Mouse (Mus musculus) gastrocnemius, adult 2 months (tissue): ENCODE results near the gene Ank. TPM values are rescaled to one million over a fixed set of nuclear protein-coding genes. Genes with fewer than 3 reads are reported as not detected.

Experiments
- DNase-seq: peaks from one replicate; pipeline ENCODE4 v3.0.0; 2022
- H3K27ac ChIP-seq: fragments of 200-600 bp; 2 replicates; pipeline ENCODE4 v1.8.1; 2022; ENCODE audit warnings: mild to moderate bottlenecking
- H3K4me3 ChIP-seq: fragments of 200-600 bp; 2 replicates; pipeline ENCODE4 v1.8.1; 2022; ENCODE audit warnings: mild to moderate bottlenecking, moderate library complexity
- CTCF ChIP-seq: fragments of 200-600 bp; IDR thresholded peaks from 2 replicates; pipeline ENCODE4 v1.8.1; 2022; ENCODE audit warnings: antibody characterized with exemption, mild to moderate bottlenecking, moderate library complexity
- intact Hi-C: fragments of 180-260 bp; cut with DNase I; formaldehyde crosslinking; loops from one replicate; pipeline ENCODE4 v1.15.1; 2025
- total RNA-seq, 2 experiments: library from RNA; stranded (reverse); gene quantifications; 2 replicates each; pipeline ENCODE4 v1.2.3; 2021

Gene Ank
- total RNA-seq, 2 experiments from 2014 or later = 134 to 142 TPM

- no peak for TF ChIP-seq CTCF
- intact Hi-C loops = no loop called here
- no peak for DNase-seq
Observed at GRCm38 (mm10) chr15:27609554-27609953, 143.1 kb downstream of the Ank start.

GRCm38 (mm10) chr15:27612533-27613221 lies 146.2 kb downstream of the Ank start:
- intact Hi-C loops = loop anchor here (2.0 kb wide), 1 partner anchor 288 kb away; no protein-coding TSS in a partner anchor
- peak; percentile 65 for DNase-seq
- no peak overlapping the region for H3K27ac ChIP-seq
- H3K4me3 ChIP-seq = no peak overlapping the region
- TF ChIP-seq CTCF = peak; percentile 86

More at GRCm38 (mm10) chr15:27609554-27609953, 143.1 kb downstream of the Ank start:
- H3K27ac ChIP-seq = no peak overlapping the region
- no peak overlapping the region for H3K4me3 ChIP-seq

GRCm38 (mm10) chr15:27613255-27613654 lies 146.8 kb downstream of the Ank start:
- intact Hi-C loops = loop anchor here (2.0 kb wide), 1 partner anchor 288 kb away; no protein-coding TSS in a partner anchor
- no peak for TF ChIP-seq CTCF
- no peak overlapping the region for H3K27ac ChIP-seq
- H3K4me3 ChIP-seq = no peak overlapping the region
- DNase-seq = no peak

GRCm38 (mm10) chr15:27616159-27616558 lies 149.7 kb downstream of the Ank start:
- peak overlapping the region; percentile 84 for H3K27ac ChIP-seq
- H3K4me3 ChIP-seq = 0 out of 2 replicates have a peak overlapping the region, but pooled peaks have one; percentile 1
- TF ChIP-seq CTCF = peak; percentile 31; the same call in 1 of the 2 replicates
- peak; percentile 92 for DNase-seq
- intact Hi-C loops = no loop called here

- DNase-seq = no peak
- no peak overlapping the region for H3K4me3 ChIP-seq
- peak overlapping the region; percentile 84 for H3K27ac ChIP-seq
- no peak for TF ChIP-seq CTCF
- intact Hi-C loops = no loop called here
Observed at GRCm38 (mm10) chr15:27617227-27617626, 150.8 kb downstream of the Ank start.

DNA sequence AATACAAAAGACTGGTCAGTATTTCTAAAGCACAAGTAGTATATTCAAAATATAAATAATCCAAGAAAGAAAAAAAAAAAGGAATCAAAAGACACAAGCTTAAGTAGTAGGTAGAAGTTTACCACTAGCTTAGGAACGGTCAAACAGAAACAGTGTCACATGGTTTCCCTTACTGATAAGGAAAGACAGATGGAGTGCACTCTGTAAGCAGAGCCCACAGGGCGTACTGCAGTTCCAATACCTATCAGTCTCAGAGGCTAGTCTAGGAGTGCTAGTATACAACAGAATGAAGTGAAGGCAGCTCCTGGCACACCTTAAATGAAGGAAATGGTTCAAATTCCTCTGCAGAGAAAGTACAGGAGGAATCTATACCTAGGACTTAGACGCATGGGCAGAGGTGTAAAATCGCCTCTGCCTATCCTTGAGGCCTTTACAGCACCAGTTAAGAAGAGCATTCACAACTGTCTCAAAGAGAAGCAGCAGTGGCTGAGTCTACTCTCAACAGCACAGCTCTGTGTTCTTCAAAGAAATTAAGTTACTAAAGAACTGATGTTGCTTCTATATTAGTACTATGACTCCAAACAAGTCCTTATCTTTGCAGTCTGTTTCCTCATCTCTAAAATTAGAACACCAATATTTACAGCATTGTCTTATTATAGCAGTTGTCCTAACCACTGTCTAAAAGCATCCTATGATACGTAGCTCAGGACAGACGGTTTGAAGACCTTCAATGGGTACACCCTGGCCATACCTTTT lies 152.5 kb downstream of the Ank start:
- H3K27ac ChIP-seq = peak overlapping the region; percentile 84
- TF ChIP-seq CTCF = no peak
- no peak for DNase-seq
- no peak overlapping the region for H3K4me3 ChIP-seq
- intact Hi-C loops = no loop called here

GRCm38 (mm10) chr15:27619683-27620082 lies 153.2 kb downstream of the Ank start:
- intact Hi-C loops = no loop called here
- Histone ChIP-seq H3K4me3 (no peak overlapping the region), H3K27ac (peak overlapping the region; percentile 80)
- TF ChIP-seq CTCF = no peak
- DNase-seq = no peak

DNA sequence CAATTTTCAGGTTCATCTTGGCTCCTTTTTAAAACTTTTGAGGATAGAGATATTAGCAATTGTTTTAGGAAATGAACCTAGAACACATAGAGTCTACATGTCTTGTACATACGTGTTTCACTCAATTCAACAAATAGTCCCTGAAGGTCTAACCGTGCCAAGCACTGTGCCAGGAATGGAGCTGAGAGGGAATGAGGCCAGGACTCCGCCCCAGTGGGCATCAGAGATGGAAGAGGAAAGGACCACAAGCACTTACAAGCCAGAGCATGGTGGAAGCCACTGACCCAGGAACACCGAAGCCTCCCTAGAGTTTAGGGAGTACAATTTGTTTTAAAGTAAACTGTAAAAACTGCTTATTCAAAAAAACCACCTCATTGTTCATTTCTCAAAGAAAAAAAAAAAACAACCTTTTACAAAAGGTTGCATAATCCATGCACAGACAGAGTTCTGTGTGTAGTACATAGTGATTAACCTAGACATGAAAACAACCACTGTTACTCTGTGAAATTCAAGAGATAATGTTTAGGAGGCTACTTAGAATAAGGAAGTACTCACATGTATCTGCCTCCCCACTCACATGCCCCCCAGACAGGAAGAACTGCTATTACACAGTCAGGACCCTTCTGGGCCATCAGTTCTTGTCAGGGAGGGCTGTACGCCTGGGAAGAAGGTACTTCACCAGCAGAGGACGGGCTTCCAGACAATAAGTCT lies 154.2 kb downstream of the Ank start:
- DNase-seq = no peak
- Histone ChIP-seq H3K4me3 (no peak overlapping the region), H3K27ac (peak overlapping the region; percentile 44)
- intact Hi-C loops = no loop called here
- TF ChIP-seq CTCF = no peak

DNA sequence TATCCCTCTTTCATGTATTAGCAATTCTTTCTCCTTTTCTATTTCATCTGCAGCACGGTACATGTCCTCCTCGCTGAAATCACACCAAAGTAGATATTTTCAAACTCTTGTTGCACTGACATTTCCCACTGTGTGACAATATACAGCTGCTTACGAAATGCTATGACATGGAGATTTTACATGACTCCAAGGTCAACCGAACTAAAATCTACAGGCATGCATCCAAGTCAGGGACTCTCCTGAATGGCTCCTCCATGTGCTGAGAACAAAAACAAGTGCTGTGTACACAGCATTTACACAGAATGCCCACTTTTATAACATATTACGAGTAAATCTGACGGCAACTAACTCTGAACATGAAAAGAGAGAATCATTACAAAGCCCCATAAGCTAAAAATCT lies 156.8 kb downstream of the Ank start:
- peak overlapping the region; percentile 84; the same call in 1 of the 2 replicates for H3K27ac ChIP-seq
- no peak overlapping the region for H3K4me3 ChIP-seq
- intact Hi-C loops = no loop called here
- no peak for TF ChIP-seq CTCF
- DNase-seq = no peak

GRCm38 (mm10) chr15:27625014-27625889 lies 158.8 kb downstream of the Ank start:
- intact Hi-C loops = no loop called here
- no peak for DNase-seq
- Histone ChIP-seq H3K27ac (peak overlapping the region; percentile 84), H3K4me3 (no peak overlapping the region)
- TF ChIP-seq CTCF = no peak

- Histone ChIP-seq H3K27ac (peak overlapping the region; percentile 84), H3K4me3 (no peak overlapping the region)
- no peak for TF ChIP-seq CTCF
- no peak for DNase-seq
- intact Hi-C loops = no loop called here
Observed at GRCm38 (mm10) chr15:27625890-27626255, 159.4 kb downstream of the Ank start.

DNA sequence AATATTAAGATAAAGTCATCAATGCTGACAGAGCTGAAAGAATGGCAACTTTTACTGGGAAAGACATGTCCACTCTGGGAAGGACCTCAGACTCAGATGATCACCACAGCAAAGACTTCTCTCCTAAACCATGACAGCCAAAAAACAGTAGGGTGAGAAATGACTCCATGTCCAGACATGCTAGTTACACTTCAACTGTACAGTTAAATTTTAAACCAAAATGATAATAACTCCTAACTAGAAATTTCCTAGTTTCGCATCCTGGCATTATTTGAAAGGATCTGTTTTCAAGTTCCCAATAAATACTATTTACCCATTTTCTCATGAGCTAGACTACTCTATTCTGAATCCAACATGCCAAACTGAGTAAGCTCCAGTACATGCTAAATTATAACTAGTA lies 159.8 kb downstream of the Ank start:
- intact Hi-C loops = no loop called here
- Histone ChIP-seq H3K27ac (peak overlapping the region; percentile 84), H3K4me3 (no peak overlapping the region)
- TF ChIP-seq CTCF = no peak
- DNase-seq = no peak
